Mouse (Mus musculus) CH12F3 (cell line): Measurements from ENCODE around the gene Arf5.

ENCODE experiments used
- in situ Hi-C: fragments of 300-500 bp; cut with MboI; formaldehyde crosslinking; loops from 2 replicates; pipeline ENCODE4 v1.14.3; 2020; ENCODE audit warnings: low sequenced_read_pairs

Gene Arf5

DNA sequence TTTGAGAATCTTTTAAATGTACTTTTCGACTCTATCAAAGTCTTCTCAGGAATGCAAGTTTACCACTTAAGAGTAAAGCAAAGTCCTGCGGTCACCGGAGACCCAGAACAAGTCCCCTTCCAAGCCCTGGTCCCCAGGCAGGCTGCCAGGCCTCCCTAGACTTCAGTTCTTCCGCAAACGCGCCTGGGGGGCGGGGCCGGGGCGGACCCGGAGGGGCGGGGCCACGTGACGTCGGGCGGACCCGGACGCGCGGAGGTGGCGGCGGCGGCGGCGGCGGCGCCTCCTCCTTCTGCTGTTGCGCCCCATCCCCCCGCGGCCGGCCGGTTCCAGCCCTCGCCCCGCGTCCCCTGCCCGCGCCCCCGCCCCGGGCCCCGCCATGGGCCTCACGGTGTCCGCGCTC, at the start of gene Arf5:
Gene Arf5 (plus strand): TSS at position 248 of the 400 bp plus-strand sequence.
- in situ Hi-C loops: no loop called here

DNA sequence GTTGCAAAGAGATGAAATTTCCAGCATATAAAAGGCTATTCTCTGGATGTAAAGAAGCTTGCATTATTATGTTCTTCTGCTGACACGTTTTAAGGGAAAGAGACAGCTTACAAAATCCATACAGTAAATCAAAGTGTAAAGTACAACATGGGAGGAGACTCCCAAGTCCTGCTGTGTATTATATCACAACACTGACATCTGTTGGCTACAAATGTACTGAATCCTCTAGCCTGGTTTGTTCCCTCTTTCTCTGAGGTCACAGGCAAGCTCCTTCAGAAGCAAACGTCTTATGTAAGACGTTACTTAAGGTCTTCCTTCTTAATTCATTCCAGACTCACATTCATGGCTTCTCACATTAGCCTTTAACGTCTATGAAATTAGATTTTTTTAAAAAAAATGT, 41.4 kb upstream of the Arf5 start:
- in situ Hi-C loops: loop anchor here (25.0 kb wide), 1 partner anchor 720 kb away; no protein-coding TSS in a partner anchor

DNA sequence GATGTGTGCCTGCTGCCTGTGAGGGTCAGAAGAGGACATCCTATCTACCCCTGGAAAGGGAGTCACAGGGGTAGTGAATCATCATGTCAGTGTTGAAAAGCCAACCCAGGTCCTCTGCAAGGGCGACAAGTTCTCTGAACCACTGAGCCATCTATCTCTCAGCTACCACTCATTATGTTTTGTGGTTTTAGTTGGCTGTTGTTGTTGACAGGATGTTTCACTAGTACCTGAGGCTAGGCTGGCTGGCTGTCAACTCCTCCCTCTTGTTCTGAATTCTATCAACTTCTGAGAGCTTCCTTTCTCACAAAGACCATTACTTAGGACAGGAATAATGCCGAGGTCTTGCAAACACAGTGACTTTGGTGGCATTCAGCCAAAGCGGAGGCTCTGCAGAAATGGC, 38.2 kb upstream of the Arf5 start:
- in situ Hi-C loops: loop anchor here (25.0 kb wide), 1 partner anchor 723 kb away; no protein-coding TSS in a partner anchor

DNA sequence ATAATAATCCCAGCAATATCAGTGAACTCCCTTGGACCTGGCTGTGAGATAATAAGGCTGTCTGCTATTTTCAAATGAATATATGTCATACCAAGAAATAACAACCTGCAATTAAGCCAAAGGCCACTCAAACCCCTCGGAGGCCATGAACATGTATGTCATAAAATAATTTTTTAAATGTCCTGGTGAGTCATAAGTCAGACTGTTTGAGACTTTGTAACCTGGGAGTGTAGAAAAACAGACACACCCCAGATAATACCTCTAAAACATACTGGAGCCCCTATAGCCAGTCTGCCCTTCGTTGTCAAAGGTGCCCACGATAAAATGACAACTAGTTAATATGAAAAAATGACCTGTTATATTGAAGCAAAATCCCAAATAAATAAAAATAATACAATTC, 34.3 kb upstream of the Arf5 start:
- in situ Hi-C loops: loop anchor here (25.0 kb wide), 1 partner anchor 727 kb away; no protein-coding TSS in a partner anchor

GRCm38 (mm10) chr6:28396051-28396852, 27.1 kb upstream of the Arf5 start:
- in situ Hi-C loops: loop anchor here (25.0 kb wide), 1 partner anchor 734 kb away; no protein-coding TSS in a partner anchor

DNA sequence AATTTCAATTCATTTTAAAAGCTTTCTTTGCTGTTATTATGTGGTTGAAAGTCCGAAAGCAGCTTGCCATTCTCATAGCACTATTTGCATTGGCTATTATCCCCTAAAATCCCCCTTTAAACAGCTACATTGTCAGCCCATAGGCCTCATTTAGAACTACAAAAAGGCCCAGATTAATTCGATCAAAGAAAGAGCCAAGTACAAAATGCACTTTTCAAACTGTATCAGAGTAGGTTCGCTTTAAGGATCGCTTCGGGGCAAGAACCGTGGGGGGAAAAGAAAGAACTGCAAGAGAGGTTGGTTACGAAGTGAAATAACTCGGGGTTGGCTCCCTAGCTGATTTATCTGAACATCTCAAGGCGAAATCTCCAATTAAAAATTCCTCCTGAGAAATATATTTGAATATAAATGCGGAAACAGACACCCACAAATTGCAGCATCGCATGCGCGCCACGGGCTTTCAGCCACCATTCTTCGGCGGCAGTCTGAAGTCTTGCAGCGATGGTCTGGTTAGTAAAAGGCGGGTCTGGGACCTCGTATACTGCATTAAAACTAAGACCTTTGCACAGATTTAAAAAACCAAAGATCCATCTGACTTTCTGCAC, 26.4 kb upstream of the Arf5 start:
- in situ Hi-C loops: loop anchor here (25.0 kb wide), 1 partner anchor 735 kb away; no protein-coding TSS in a partner anchor

- in situ Hi-C loops: loop anchor here (25.0 kb wide), 1 partner anchor 735 kb away; no protein-coding TSS in a partner anchor
These were observed 25.6 kb upstream of the Arf5 start, which contains the start of gene Zfp800 for GRCm38 (mm10) chr6:28397681-28398203. Zfp800 (minus strand) TSS chr6:28398005.

DNA sequence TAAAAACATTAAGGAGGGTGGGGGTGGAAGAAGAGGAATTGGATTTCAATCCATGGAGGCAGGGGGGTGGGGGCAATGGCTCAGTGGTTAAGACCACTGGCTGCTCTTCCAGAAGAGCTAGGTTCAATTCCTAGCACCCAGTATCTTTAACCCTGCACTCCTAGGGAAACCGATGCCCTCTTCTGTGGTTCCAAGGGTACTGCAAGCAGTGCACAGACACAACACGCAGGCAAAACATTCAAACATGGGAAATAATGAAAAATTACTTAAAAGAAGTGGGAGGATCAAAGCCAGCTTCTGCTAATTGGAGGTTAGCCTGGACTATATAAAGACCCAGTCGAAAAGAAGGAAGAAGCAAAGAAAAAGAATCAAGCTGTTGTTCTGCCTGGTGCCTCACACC, 24.6 kb upstream of the Arf5 start:
- in situ Hi-C loops: loop anchor here (25.0 kb wide), 1 partner anchor 736 kb away; no protein-coding TSS in a partner anchor

DNA sequence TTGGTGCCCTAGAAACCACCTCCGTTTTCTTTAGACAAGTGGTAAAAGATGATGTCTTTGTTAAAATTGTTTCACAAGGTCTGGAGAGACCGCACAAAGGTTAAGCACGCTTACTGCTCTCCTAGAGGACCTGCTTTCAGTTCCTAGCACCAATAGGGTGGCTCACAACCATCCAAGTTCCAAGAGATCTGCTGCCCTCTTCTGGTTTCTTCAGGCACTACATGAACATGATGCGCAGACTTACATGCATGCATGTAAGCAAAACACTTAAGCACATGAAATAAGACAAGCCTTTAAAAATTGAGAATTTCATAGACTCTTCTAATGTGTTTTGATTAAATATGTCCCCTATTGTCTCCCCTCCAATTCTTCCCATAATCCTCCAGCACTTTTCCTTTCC, 23.6 kb upstream of the Arf5 start:
- in situ Hi-C loops: loop anchor here (25.0 kb wide), 1 partner anchor 737 kb away; no protein-coding TSS in a partner anchor

DNA sequence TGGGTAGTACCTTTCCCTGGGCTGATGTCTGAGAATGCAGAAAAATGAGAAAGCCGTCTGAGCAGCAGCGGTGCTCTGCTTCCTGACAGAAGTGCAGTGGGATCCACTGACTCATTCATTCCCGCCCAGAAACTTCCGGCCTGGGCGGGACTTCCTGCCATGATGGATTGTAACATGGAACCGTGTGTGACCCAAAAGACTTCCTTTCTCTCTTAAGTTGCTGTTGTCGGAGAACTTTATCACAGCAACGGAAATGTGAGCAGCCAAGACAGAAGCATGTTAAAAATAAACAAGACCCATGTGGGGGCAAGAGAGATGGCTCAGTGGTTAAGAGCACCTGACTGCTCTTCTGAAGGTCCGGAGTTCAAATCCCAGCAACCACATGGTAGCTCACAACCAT, 13.3 kb upstream of the Arf5 start:
- in situ Hi-C loops: no loop called here

DNA sequence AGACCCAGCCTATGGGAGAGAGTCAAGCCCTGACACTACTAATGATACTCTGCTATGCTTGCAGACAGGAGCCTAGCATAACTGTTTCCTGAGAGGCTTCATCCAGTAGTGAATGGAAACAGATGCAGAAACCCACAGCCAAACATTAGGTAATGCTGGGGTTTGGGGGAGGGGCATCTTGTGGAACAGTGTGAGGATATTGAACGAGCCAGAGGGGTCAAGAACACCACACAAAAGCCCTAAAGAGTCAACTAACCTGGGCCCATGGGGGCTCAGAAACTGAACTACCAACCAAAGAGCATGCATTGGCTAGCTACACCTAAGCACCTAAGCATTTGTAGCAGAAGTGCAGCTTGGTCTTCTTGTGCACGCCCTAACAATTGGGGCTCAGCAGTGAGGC, 12.1 kb upstream of the Arf5 start:
- in situ Hi-C loops: no loop called here

GRCm38 (mm10) chr6:28416981-28417380, 6.4 kb upstream of the Arf5 start:
- in situ Hi-C loops: no loop called here

DNA sequence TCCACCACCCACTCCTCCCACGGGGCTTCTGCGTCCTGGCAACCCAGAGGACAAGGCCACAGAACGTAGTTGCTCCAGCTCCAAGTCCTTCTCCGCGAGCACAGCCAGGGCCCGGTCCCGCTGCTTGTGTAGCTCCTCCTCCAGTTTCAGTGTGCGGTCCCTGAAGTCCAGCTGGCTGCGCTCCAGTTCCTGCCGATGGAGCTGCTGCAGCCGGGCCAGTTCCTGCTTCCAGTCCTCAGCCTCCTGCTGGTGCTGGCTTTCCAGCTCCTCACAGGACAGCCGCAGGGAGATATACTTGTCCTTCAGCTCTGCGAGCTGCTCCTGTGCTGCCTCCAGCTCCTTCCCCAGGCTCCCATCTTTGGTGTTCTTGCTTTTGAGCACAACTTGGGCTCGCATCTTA, 4.9 kb upstream of the Arf5 start:
- in situ Hi-C loops: no loop called here

- in situ Hi-C loops: no loop called here
These were observed 3.7 kb upstream of the Arf5 start for GRCm38 (mm10) chr6:28419673-28420072.

GRCm38 (mm10) chr6:28420361-28420760, 3.0 kb upstream of the Arf5 start:
- in situ Hi-C loops: no loop called here

- in situ Hi-C loops: no loop called here
These were observed 2.5 kb upstream of the Arf5 start for GRCm38 (mm10) chr6:28420865-28421264.

- in situ Hi-C loops: no loop called here
These were observed 1.8 kb upstream of the Arf5 start for GRCm38 (mm10) chr6:28421469-28422000.

DNA sequence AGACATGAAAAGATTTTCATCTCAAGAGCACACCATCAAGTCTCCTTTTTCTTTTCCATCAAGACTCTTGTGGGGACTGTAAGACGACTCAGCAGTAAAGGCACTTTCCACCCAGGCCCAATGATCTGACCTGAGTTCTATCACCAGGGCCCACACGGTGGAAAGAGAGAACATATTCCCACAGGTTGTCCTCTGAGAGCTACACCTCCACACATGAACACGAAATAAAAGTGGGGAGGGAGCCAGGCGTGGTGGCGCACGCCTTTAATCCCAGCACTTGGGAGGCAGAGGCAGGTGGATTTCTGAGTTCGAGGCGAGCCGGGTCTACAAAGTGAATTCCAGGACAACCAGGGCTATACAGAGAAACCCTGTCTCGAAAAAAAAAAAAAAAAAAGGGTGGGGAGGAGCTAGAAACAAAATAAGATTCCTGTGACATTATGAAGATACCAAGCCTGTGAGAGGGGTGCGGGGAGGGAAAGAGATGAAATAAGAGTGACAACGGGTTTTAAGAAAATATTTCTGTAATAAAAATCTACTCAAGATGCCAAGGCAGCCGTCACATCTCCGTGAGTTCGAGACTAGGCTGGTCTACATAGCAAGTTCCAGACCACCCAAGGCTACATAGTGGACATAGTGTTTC, 589 bp upstream of the Arf5 start:
- in situ Hi-C loops: no loop called here

- in situ Hi-C loops: no loop called here
These were observed 671 bp downstream of the Arf5 start for GRCm38 (mm10) chr6:28423767-28424695.

- in situ Hi-C loops: no loop called here
These were observed 1.7 kb downstream of the Arf5 start for GRCm38 (mm10) chr6:28425019-28425418.
